Mouse (Mus musculus): Measurements from ENCODE around the gene Sumo1.

- TF ChIP-seq CTCF (IDR thresholded peaks at IDR 0.05; ENCODE audit: low read depth, low read length) (no peak), POLR2A (IDR thresholded peaks at IDR 0.05; ENCODE audit: insufficient read depth, low read length) (no peak)
Measured at GRCm38 (mm10) chr1:59592359-59592758, 78.3 kb downstream of the Sumo1 start.
